Mouse (Mus musculus) myocyte (in vitro differentiated cells): ENCODE results near the gene Dcst1.

Experiments
- E2F4 ChIP-seq: IDR thresholded peaks from one replicate; pipeline ENCODE4 v1.6.1; 2011; ENCODE audit warnings: mild to moderate bottlenecking, control low read depth, moderate library complexity; ENCODE audit not compliant: insufficient read depth
- MAX ChIP-seq: IDR thresholded peaks from one replicate; pipeline ENCODE4 v1.6.1; 2011; ENCODE audit warnings: low read depth, mild to moderate bottlenecking, control low read depth

- TF ChIP-seq MAX (no peak), E2F4 (no peak)
Observed at GRCm38 (mm10) chr3:89322514-89323165, 42.4 kb downstream of the Dcst1 start, which contains the start of gene Efna3.
